Mouse (Mus musculus) embryonic fibroblast, embryonic 13.5 days (primary cell): ENCODE measurements around the gene 1500011B03Rik. TPM values are rescaled to one million over a fixed set of nuclear protein-coding genes. Genes with fewer than 3 reads are reported as not detected.

Experiments used
- H3K27ac ChIP-seq: 2 replicates; pipeline ENCODE4 v1.5.1; 2012; ENCODE audit warnings: low read length, control low read depth, inconsistent platforms; ENCODE audit not compliant: insufficient read depth
- H3K4me1 ChIP-seq: 2 replicates; pipeline ENCODE4 v1.6.1; 2011; ENCODE audit warnings: low read length; ENCODE audit not compliant: control insufficient read depth, insufficient read depth
- H3K4me3 ChIP-seq: 2 replicates; pipeline ENCODE4 v1.5.1; 2011; ENCODE audit warnings: mild to moderate bottlenecking, control low read depth, low read length; ENCODE audit not compliant: insufficient read depth
- CTCF ChIP-seq: IDR thresholded peaks from 2 replicates; pipeline ENCODE4 v1.5.1; 2011; ENCODE audit warnings: mild to moderate bottlenecking, control low read depth, low read length, moderate library complexity, borderline replicate concordance; ENCODE audit not compliant: insufficient read depth
- POLR2A ChIP-seq: IDR thresholded peaks from 2 replicates; pipeline ENCODE4 v1.6.1; 2011; ENCODE audit warnings: low read depth, mild to moderate bottlenecking, control low read depth, low read length, moderate library complexity
- polyA plus RNA-seq: library from polyadenylated mRNA; stranded (reverse); fragments of >200 nt; gene quantifications from 2 replicates; pipeline ENCODE4 v1.2.4, GENCODE M21; 2011; ENCODE audit warnings: low read depth; ENCODE audit not compliant: missing spikeins, insufficient read length

1500011B03Rik gene
- polyA plus RNA-seq, 1 experiment: 31.2 TPM

GRCm38 (mm10) chr5:114808385-114808784 is 14.9 kb downstream of the 1500011B03Rik start:
- Histone ChIP-seq H3K4me1 (no peaks in the 10 kb centered on the region), H3K27ac (no peak overlapping the region), H3K4me3 (no peak overlapping the region)
- no peak for TF ChIP-seq CTCF
- TF ChIP-seq POLR2A: no peak

- TF ChIP-seq CTCF (no peak), POLR2A (no peak)
- no peak overlapping the region for H3K27ac ChIP-seq
- H3K4me3 ChIP-seq: no peak overlapping the region
- no peaks in the 10 kb centered on the region for H3K4me1 ChIP-seq
These were observed 15.4 kb downstream of the 1500011B03Rik start for GRCm38 (mm10) chr5:114807893-114808292.

GRCm38 (mm10) chr5:114807468-114807867 is 15.8 kb downstream of the 1500011B03Rik start:
- Histone ChIP-seq H3K4me3 (no peak overlapping the region), H3K27ac (no peak overlapping the region), H3K4me1 (no peaks in the 10 kb centered on the region)
- no peak for TF ChIP-seq CTCF
- no peak for TF ChIP-seq POLR2A

- TF ChIP-seq POLR2A (no peak), CTCF (no peak)
- H3K4me1 ChIP-seq: no peaks in the 10 kb centered on the region
- H3K4me3 ChIP-seq: no peak overlapping the region
- H3K27ac ChIP-seq: no peak overlapping the region
These were observed 16.2 kb downstream of the 1500011B03Rik start for GRCm38 (mm10) chr5:114807063-114807462.

- H3K27ac ChIP-seq: no peak overlapping the region
- H3K4me3 ChIP-seq: no peak overlapping the region
- no peak for TF ChIP-seq POLR2A
- no peak for TF ChIP-seq CTCF
- no peaks in the 10 kb centered on the region for H3K4me1 ChIP-seq
These were observed 16.6 kb downstream of the 1500011B03Rik start for GRCm38 (mm10) chr5:114806636-114807035.

GRCm38 (mm10) chr5:114805436-114806350 is 17.6 kb downstream of the 1500011B03Rik start:
- no peaks in the 10 kb centered on the region for H3K4me1 ChIP-seq
- no peak overlapping the region for H3K4me3 ChIP-seq
- no peak overlapping the region for H3K27ac ChIP-seq
- no peak for TF ChIP-seq CTCF
- TF ChIP-seq POLR2A: no peak

- H3K4me1 ChIP-seq: no peaks in the 10 kb centered on the region
- TF ChIP-seq POLR2A (no peak), CTCF (no peak)
- H3K27ac ChIP-seq: no peak overlapping the region
- no peak overlapping the region for H3K4me3 ChIP-seq
These were observed 18.3 kb downstream of the 1500011B03Rik start for GRCm38 (mm10) chr5:114804958-114805357.

- H3K4me3 ChIP-seq: no peak overlapping the region
- H3K4me1 ChIP-seq: no peaks in the 10 kb centered on the region
- H3K27ac ChIP-seq: no peak overlapping the region
- no peak for TF ChIP-seq POLR2A
- TF ChIP-seq CTCF: no peak
These were observed 18.9 kb downstream of the 1500011B03Rik start for GRCm38 (mm10) chr5:114804335-114804734.

- H3K27ac ChIP-seq: no peak overlapping the region
- H3K4me3 ChIP-seq: no peak overlapping the region
- TF ChIP-seq CTCF (no peak), POLR2A (no peak)
These were observed 20.0 kb downstream of the 1500011B03Rik start for GRCm38 (mm10) chr5:114803231-114803630.

GRCm38 (mm10) chr5:114801841-114802240 is 21.4 kb downstream of the 1500011B03Rik start:
- H3K4me1 ChIP-seq: no peaks in the 10 kb centered on the region
- H3K27ac ChIP-seq: no peak overlapping the region
- no peak overlapping the region for H3K4me3 ChIP-seq
- TF ChIP-seq POLR2A (no peak), CTCF (no peak)

More at GRCm38 (mm10) chr5:114803231-114803630, 20.0 kb downstream of the 1500011B03Rik start:
- no peaks in the 10 kb centered on the region for H3K4me1 ChIP-seq
